13 mouse cellular contexts compared by ENCODE assay signal in genomic region chr9:15721226-15721833, GRCm38 (mm10). TPM values are rescaled to one million over a fixed set of nuclear protein-coding genes. Genes with fewer than 3 reads are reported as not detected.
DNase-seq lines count a peak whose midpoint lies in the region; ATAC-seq lines count a peak whose summit lies in the region.
"Had no signal": no experiment of that assay in that cellular context is flagged by ENCODE, and none has a peak within 500 bp of the region (broad histone marks: within the 10 kb centered on the region; RNA-seq: fewer than 3 reads in every experiment).

No protein-coding gene starts in this region.

- H3K36me3 ChIP-seq in embryonic facial prominence, embryonic 12.5 days, result peaks cover 34% of the 10 kb centered on the region
- H3K36me3 ChIP-seq in embryonic facial prominence, embryonic 10.5 days (replicated peaks), result peaks cover 43% of the 10 kb centered on the region
- peaks cover 40% of the 10 kb centered on the region for H3K36me3 ChIP-seq in midbrain, embryonic 12.5 days
- peaks cover 44% of the 10 kb centered on the region for H3K36me3 ChIP-seq in midbrain, embryonic 10.5 days
- H3K36me3 ChIP-seq in hindbrain, embryonic 13.5 days, result peaks cover 43% of the 10 kb centered on the region
- H3K36me3 ChIP-seq in neural tube, embryonic 13.5 days, result peaks cover 43% of the 10 kb centered on the region

- no peak overlapping the region for H3K9ac ChIP-seq in embryonic facial prominence, embryonic 12.5 days
- no peak overlapping the region for H3K9ac ChIP-seq in midbrain, embryonic 12.5 days (replicated peaks)
- 0 out of 2 replicates have a peak overlapping the region, but pooled peaks have one; percentile 24 for H3K9ac ChIP-seq in hindbrain, embryonic 13.5 days
- no peak overlapping the region for H3K9ac ChIP-seq in neural tube, embryonic 13.5 days
- H3K9ac ChIP-seq: embryonic facial prominence, embryonic 13.5 days had no signal

- H3K27me3 ChIP-seq in embryonic facial prominence, embryonic 12.5 days, result no peaks in the 10 kb centered on the region
- no peaks in the 10 kb centered on the region for H3K27me3 ChIP-seq in embryonic facial prominence, embryonic 10.5 days (replicated peaks; ENCODE audit: low read depth, poor library complexity, severe bottlenecking)
- H3K27me3 ChIP-seq in midbrain, embryonic 12.5 days, result no peaks in the 10 kb centered on the region
- no peaks in the 10 kb centered on the region for H3K27me3 ChIP-seq in midbrain, embryonic 10.5 days (ENCODE audit: low read depth, poor library complexity, severe bottlenecking)
- no peaks in the 10 kb centered on the region for H3K27me3 ChIP-seq in hindbrain, embryonic 13.5 days
- no peaks in the 10 kb centered on the region for H3K27me3 ChIP-seq in neural tube, embryonic 13.5 days
- H3K27me3 ChIP-seq: embryonic facial prominence, embryonic 13.5 days had no signal

- no peaks in the 10 kb centered on the region for H3K9me3 ChIP-seq in embryonic facial prominence, embryonic 12.5 days
- H3K9me3 ChIP-seq in embryonic facial prominence, embryonic 10.5 days, result no peaks in the 10 kb centered on the region
- H3K9me3 ChIP-seq in midbrain, embryonic 12.5 days, result no peaks in the 10 kb centered on the region
- no peaks in the 10 kb centered on the region for H3K9me3 ChIP-seq in midbrain, embryonic 10.5 days (replicated peaks)
- H3K9me3 ChIP-seq in hindbrain, embryonic 13.5 days, result no peaks in the 10 kb centered on the region
- H3K9me3 ChIP-seq in neural tube, embryonic 13.5 days, result no peaks in the 10 kb centered on the region
- H3K9me3 ChIP-seq: embryonic facial prominence, embryonic 13.5 days had no signal

- no peaks in the 10 kb centered on the region for H3K4me1 ChIP-seq in embryonic facial prominence, embryonic 12.5 days
- no peaks in the 10 kb centered on the region for H3K4me1 ChIP-seq in embryonic facial prominence, embryonic 10.5 days
- peaks cover 13% of the 10 kb centered on the region for H3K4me1 ChIP-seq in midbrain, embryonic 12.5 days
- H3K4me1 ChIP-seq in midbrain, embryonic 10.5 days, result 0 out of 2 replicates have a peak, but pooled peaks cover 3% of the 10 kb centered on the region
- peaks cover 16% of the 10 kb centered on the region for H3K4me1 ChIP-seq in hindbrain, embryonic 13.5 days (replicated peaks)
- H3K4me1 ChIP-seq in neural tube, embryonic 13.5 days (replicated peaks), result peaks cover 19% of the 10 kb centered on the region
- H3K4me1 ChIP-seq: embryonic facial prominence, embryonic 13.5 days had no signal

- WGBS in embryonic facial prominence, embryonic 12.5 days, result 68% methylated on average over 6 of the region's 6 CpGs
- 85% methylated on average over 6 of the region's 6 CpGs for WGBS in embryonic facial prominence, embryonic 10.5 days
- 67% methylated on average over 6 of the region's 6 CpGs for WGBS in midbrain, embryonic 12.5 days
- 83% methylated on average over 6 of the region's 6 CpGs for WGBS in midbrain, embryonic 10.5 days
- 40% methylated on average over 6 of the region's 6 CpGs for WGBS in hindbrain, embryonic 13.5 days
- 38% methylated on average over 6 of the region's 6 CpGs for WGBS in neural tube, embryonic 13.5 days

- ATAC-seq in embryonic facial prominence, embryonic 12.5 days (ENCODE audit: insufficient number of reproducible peaks, insufficient read depth, low FRiP score, low TSS enrichment), result 0 out of 2 replicates have a peak, but pooled peaks have one; percentile 52
- peak; percentile 73 for ATAC-seq in midbrain, embryonic 12.5 days (ENCODE audit: low FRiP score, low read depth)
- peak; percentile 79 for ATAC-seq in hindbrain, embryonic 13.5 days (ENCODE audit: low FRiP score)
- ATAC-seq in neural tube, embryonic 13.5 days (ENCODE audit: low read depth), result peak; percentile 77
- ATAC-seq: intestine, embryonic 16.5 days had no signal

- no peak for DNase-seq in embryonic facial prominence, embryonic 10.5 days (ENCODE audit: low spot score)
- no peak for DNase-seq in midbrain, embryonic 10.5 days (ENCODE audit: low spot score)
- no peak for DNase-seq in layer of hippocampus, adult 11-12 months (ENCODE audit: low spot score)
- DNase-seq in adrenal gland, postnatal 14 days, result no peak
- DNase-seq: cerebellum, postnatal 14 days; kidney, postnatal 14 days; right cerebral cortex, postnatal 25 days had no signal

- no peak overlapping the region for H3K4me2 ChIP-seq in embryonic facial prominence, embryonic 12.5 days (replicated peaks)
- no peak overlapping the region for H3K4me2 ChIP-seq in midbrain, embryonic 12.5 days (replicated peaks)
- no peak overlapping the region for H3K4me2 ChIP-seq in hindbrain, embryonic 13.5 days
- no peak overlapping the region for H3K4me2 ChIP-seq in neural tube, embryonic 13.5 days
- H3K4me2 ChIP-seq: embryonic facial prominence, embryonic 13.5 days had no signal

- H3K27ac ChIP-seq in embryonic facial prominence, embryonic 12.5 days, result no peak overlapping the region
- H3K27ac ChIP-seq in embryonic facial prominence, embryonic 10.5 days (replicated peaks), result no peak overlapping the region
- no peak overlapping the region for H3K27ac ChIP-seq in midbrain, embryonic 12.5 days (replicated peaks)
- no peak overlapping the region for H3K27ac ChIP-seq in midbrain, embryonic 10.5 days (replicated peaks)
- H3K27ac ChIP-seq in hindbrain, embryonic 13.5 days, result peak overlapping the region; percentile 74
- peak overlapping the region; percentile 72 for H3K27ac ChIP-seq in neural tube, embryonic 13.5 days (replicated peaks)
- H3K27ac ChIP-seq: embryonic facial prominence, embryonic 13.5 days had no signal

- no peak overlapping the region for H3K4me3 ChIP-seq in embryonic facial prominence, embryonic 12.5 days
- no peak overlapping the region for H3K4me3 ChIP-seq in embryonic facial prominence, embryonic 10.5 days
- no peak overlapping the region for H3K4me3 ChIP-seq in midbrain, embryonic 12.5 days
- H3K4me3 ChIP-seq in midbrain, embryonic 10.5 days, result no peak overlapping the region
- H3K4me3 ChIP-seq in hindbrain, embryonic 13.5 days, result no peak overlapping the region
- no peak overlapping the region for H3K4me3 ChIP-seq in neural tube, embryonic 13.5 days
- H3K4me3 ChIP-seq: embryonic facial prominence, embryonic 13.5 days had no signal

RNA-seq across cellular contexts. Expression of gene Slc36a4, which starts 11.8 kb away (rescaled TPM):
- polyA plus RNA-seq in embryonic facial prominence, embryonic 12.5 days (2016; fragmentation: Nextera tagmentation; extraction: Ambion mirVana), result 19.1 and 21.3 TPM in 2 replicates
- 10.7 and 11.5 TPM in 2 replicates for polyA plus RNA-seq in embryonic facial prominence, embryonic 10.5 days (2016; fragmentation: Nextera tagmentation; extraction: Ambion mirVana)
- 18.9 and 20.6 TPM in 2 replicates for polyA plus RNA-seq in midbrain, embryonic 12.5 days (2016; fragmentation: Nextera tagmentation; extraction: Ambion mirVana)
- 9.4 and 12.3 TPM in 2 replicates for polyA plus RNA-seq in midbrain, embryonic 10.5 days (2016; fragmentation: Nextera tagmentation; extraction: Ambion mirVana)
- polyA plus RNA-seq in hindbrain, embryonic 13.5 days (2015; fragmentation: Nextera tagmentation; extraction: Ambion mirVana), result 21.4 and 27.2 TPM in 2 replicates
- 18.8 and 23.4 TPM in 2 replicates for polyA plus RNA-seq in neural tube, embryonic 13.5 days (2015; fragmentation: Nextera tagmentation; extraction: Ambion mirVana)
- 28.1 and 33.3 TPM in 2 replicates for total RNA-seq in adrenal gland, postnatal 14 days (2021)

Comparison
In these comparisons a context has a peak if more than half of its experiments do, and no peak if none do; other contexts are left out.
1. H3K27ac ChIP-seq: peak in hindbrain, embryonic 13.5 days (single experiment) and neural tube, embryonic 13.5 days (single experiment); none in embryonic facial prominence, embryonic 12.5 days (single experiment), embryonic facial prominence, embryonic 10.5 days (single experiment), midbrain, embryonic 12.5 days (single experiment) and midbrain, embryonic 10.5 days (single experiment).
2. Peak in every context shown above with its lines, with median percentiles within 50 percentile points of each other: ATAC-seq.